Mouse (Mus musculus): ENCODE measurements around the gene Dusp2. TPM values are rescaled to one million over a fixed set of nuclear protein-coding genes. Genes with fewer than 3 reads are reported as not detected.
A peak's percentile ranks its signal among the peaks of the same experiment; 100 is the strongest.

Gene Dusp2
- polyA plus RNA-seq, 1 experiment from 2014 or later, result 2.2 TPM

- no peak for ATAC-seq (ENCODE audit: low read depth)
- no peak overlapping the region for H3K9ac ChIP-seq (ENCODE audit: low read depth, low read length)
- H3K9me3 ChIP-seq (replicated peaks; ENCODE audit: control insufficient read depth, low read length), result no peaks in the 10 kb centered on the region
- WGBS (ENCODE audit: insufficient replicate concordance), result 52% methylated on average over 5 of the region's 5 CpGs
- H3K4me3 ChIP-seq (ENCODE audit: low read depth, low read length), result no peak overlapping the region
- H3K27ac ChIP-seq (ENCODE audit: low read length), result no peak overlapping the region
- H3K27me3 ChIP-seq (ENCODE audit: control insufficient read depth, insufficient read depth, low read depth, low read length), result no peaks in the 10 kb centered on the region
- no peak overlapping the region for H3K4me2 ChIP-seq (ENCODE audit: low read depth, low read length)
- no peaks in the 10 kb centered on the region for H3K36me3 ChIP-seq (ENCODE audit: control insufficient read depth, insufficient read depth)
- no peaks in the 10 kb centered on the region for H3K4me1 ChIP-seq (ENCODE audit: control insufficient read depth, low read depth, low read length)
Observed at GRCm38 (mm10) chr2:127316431-127316830, 19.5 kb upstream of the Dusp2 start.

- H3K27ac ChIP-seq (ENCODE audit: low read length), result no peak overlapping the region
- H3K27me3 ChIP-seq (ENCODE audit: control insufficient read depth, insufficient read depth, low read depth, low read length), result no peaks in the 10 kb centered on the region
- H3K9me3 ChIP-seq (replicated peaks; ENCODE audit: control insufficient read depth, low read length), result no peaks in the 10 kb centered on the region
- no peak overlapping the region for H3K4me3 ChIP-seq (ENCODE audit: low read depth, low read length)
- H3K4me1 ChIP-seq (ENCODE audit: control insufficient read depth, low read depth, low read length), result no peaks in the 10 kb centered on the region; the same call in 1 of the 2 replicates
- WGBS (ENCODE audit: insufficient replicate concordance), result 55% methylated on average over 4 of the region's 4 CpGs
- no peak overlapping the region for H3K9ac ChIP-seq (ENCODE audit: low read depth, low read length)
- no peak overlapping the region for H3K4me2 ChIP-seq (ENCODE audit: low read depth, low read length)
- no peak for ATAC-seq (ENCODE audit: low read depth)
- H3K36me3 ChIP-seq (ENCODE audit: control insufficient read depth, insufficient read depth), result no peaks in the 10 kb centered on the region
Observed at GRCm38 (mm10) chr2:127318136-127318535, 17.8 kb upstream of the Dusp2 start.

GRCm38 (mm10) chr2:127319071-127319470 lies 16.9 kb upstream of the Dusp2 start:
- H3K27me3 ChIP-seq (ENCODE audit: control insufficient read depth, insufficient read depth, low read depth, low read length), result no peaks in the 10 kb centered on the region
- no peak overlapping the region for H3K27ac ChIP-seq (ENCODE audit: low read length)
- no peaks in the 10 kb centered on the region for H3K36me3 ChIP-seq (ENCODE audit: control insufficient read depth, insufficient read depth)
- H3K4me3 ChIP-seq (ENCODE audit: low read depth, low read length), result no peak overlapping the region
- H3K9ac ChIP-seq (ENCODE audit: low read depth, low read length), result no peak overlapping the region
- no peaks in the 10 kb centered on the region; the same call in 1 of the 2 replicates for H3K4me1 ChIP-seq (ENCODE audit: control insufficient read depth, low read depth, low read length)
- 28% methylated on average over 4 of the region's 4 CpGs for WGBS (ENCODE audit: insufficient replicate concordance)
- no peak for ATAC-seq (ENCODE audit: low read depth)
- no peaks in the 10 kb centered on the region for H3K9me3 ChIP-seq (replicated peaks; ENCODE audit: control insufficient read depth, low read length)
- H3K4me2 ChIP-seq (ENCODE audit: low read depth, low read length), result no peak overlapping the region

GRCm38 (mm10) chr2:127322671-127323285 lies 13.2 kb upstream of the Dusp2 start:
- no peaks in the 10 kb centered on the region for H3K27me3 ChIP-seq (ENCODE audit: control insufficient read depth, insufficient read depth, low read depth, low read length)
- WGBS (ENCODE audit: insufficient replicate concordance), result 48% methylated on average over 6 of the region's 6 CpGs
- no peak overlapping the region for H3K27ac ChIP-seq (ENCODE audit: low read length)

GRCm38 (mm10) chr2:127323667-127324066 lies 12.3 kb upstream of the Dusp2 start:
- Histone ChIP-seq H3K9me3 (replicated peaks; ENCODE audit: control insufficient read depth, low read length) (no peaks in the 10 kb centered on the region), H3K4me3 (ENCODE audit: low read depth, low read length) (no peak overlapping the region)
- WGBS (ENCODE audit: insufficient replicate concordance), result 65% methylated on average over 1 of the region's 1 CpGs

More at GRCm38 (mm10) chr2:127322671-127323285, 13.2 kb upstream of the Dusp2 start:
- no peak overlapping the region for H3K4me2 ChIP-seq (ENCODE audit: low read depth, low read length)
- H3K4me3 ChIP-seq (ENCODE audit: low read depth, low read length), result no peak overlapping the region
- no peak overlapping the region for H3K9ac ChIP-seq (ENCODE audit: low read depth, low read length)
- H3K4me1 ChIP-seq (ENCODE audit: control insufficient read depth, low read depth, low read length), result no peaks in the 10 kb centered on the region; the same call in 1 of the 2 replicates
- H3K9me3 ChIP-seq (replicated peaks; ENCODE audit: control insufficient read depth, low read length), result no peaks in the 10 kb centered on the region
- ATAC-seq (ENCODE audit: low read depth), result no peak
- no peaks in the 10 kb centered on the region for H3K36me3 ChIP-seq (ENCODE audit: control insufficient read depth, insufficient read depth)

GRCm38 (mm10) chr2:127324456-127324855 lies 11.5 kb upstream of the Dusp2 start:
- 37% methylated on average over 7 of the region's 7 CpGs for WGBS (ENCODE audit: insufficient replicate concordance)
- no peak for ATAC-seq (ENCODE audit: low read depth)

More at GRCm38 (mm10) chr2:127323667-127324066, 12.3 kb upstream of the Dusp2 start:
- Histone ChIP-seq H3K4me1 (ENCODE audit: control insufficient read depth, low read depth, low read length) (no peaks in the 10 kb centered on the region; the same call in 1 of the 2 replicates), H3K27me3 (ENCODE audit: control insufficient read depth, insufficient read depth, low read depth, low read length) (no peaks in the 10 kb centered on the region), H3K27ac (ENCODE audit: low read length) (no peak overlapping the region), H3K9ac (ENCODE audit: low read depth, low read length) (no peak overlapping the region), H3K36me3 (ENCODE audit: control insufficient read depth, insufficient read depth) (no peaks in the 10 kb centered on the region), H3K4me2 (ENCODE audit: low read depth, low read length) (no peak overlapping the region)
- ATAC-seq (ENCODE audit: low read depth), result no peak

GRCm38 (mm10) chr2:127328090-127328851 lies 7.7 kb upstream of the Dusp2 start:
- Histone ChIP-seq H3K27me3 (ENCODE audit: control insufficient read depth, insufficient read depth, low read depth, low read length) (no peaks in the 10 kb centered on the region), H3K4me1 (ENCODE audit: control insufficient read depth, low read depth, low read length) (no peaks in the 10 kb centered on the region; the same call in 1 of the 2 replicates), H3K9me3 (replicated peaks; ENCODE audit: control insufficient read depth, low read length) (no peaks in the 10 kb centered on the region), H3K36me3 (ENCODE audit: control insufficient read depth, insufficient read depth) (no peaks in the 10 kb centered on the region), H3K4me3 (ENCODE audit: low read depth, low read length) (no peak overlapping the region), H3K9ac (ENCODE audit: low read depth, low read length) (no peak overlapping the region), H3K4me2 (ENCODE audit: low read depth, low read length) (no peak overlapping the region), H3K27ac (ENCODE audit: low read length) (peak overlapping the region; percentile 37)
- 28% methylated on average over 12 of the region's 12 CpGs for WGBS (ENCODE audit: insufficient replicate concordance)
- peak; percentile 47 for ATAC-seq (ENCODE audit: low read depth)

More at GRCm38 (mm10) chr2:127324456-127324855, 11.5 kb upstream of the Dusp2 start:
- Histone ChIP-seq H3K4me3 (ENCODE audit: low read depth, low read length) (no peak overlapping the region), H3K9me3 (replicated peaks; ENCODE audit: control insufficient read depth, low read length) (no peaks in the 10 kb centered on the region), H3K27me3 (ENCODE audit: control insufficient read depth, insufficient read depth, low read depth, low read length) (no peaks in the 10 kb centered on the region), H3K27ac (ENCODE audit: low read length) (no peak overlapping the region), H3K9ac (ENCODE audit: low read depth, low read length) (no peak overlapping the region), H3K4me1 (ENCODE audit: control insufficient read depth, low read depth, low read length) (no peaks in the 10 kb centered on the region; the same call in 1 of the 2 replicates), H3K36me3 (ENCODE audit: control insufficient read depth, insufficient read depth) (no peaks in the 10 kb centered on the region), H3K4me2 (ENCODE audit: low read depth, low read length) (no peak overlapping the region)

- H3K27ac ChIP-seq (ENCODE audit: low read length), result no peak overlapping the region
- no peak for ATAC-seq (ENCODE audit: low read depth)
- H3K4me2 ChIP-seq (ENCODE audit: low read depth, low read length), result no peak overlapping the region
- H3K9ac ChIP-seq (ENCODE audit: low read depth, low read length), result no peak overlapping the region
- no peaks in the 10 kb centered on the region for H3K9me3 ChIP-seq (replicated peaks; ENCODE audit: control insufficient read depth, low read length)
- no peak overlapping the region for H3K4me3 ChIP-seq (ENCODE audit: low read depth, low read length)
- H3K4me1 ChIP-seq (ENCODE audit: control insufficient read depth, low read depth, low read length), result peaks cover 12% of the 10 kb centered on the region
- 52% methylated on average over 14 of the region's 14 CpGs for WGBS (ENCODE audit: insufficient replicate concordance)
- H3K27me3 ChIP-seq (ENCODE audit: control insufficient read depth, insufficient read depth, low read depth, low read length), result peaks cover 31% of the 10 kb centered on the region
- H3K36me3 ChIP-seq (ENCODE audit: control insufficient read depth, insufficient read depth), result no peaks in the 10 kb centered on the region
Observed at GRCm38 (mm10) chr2:127332807-127333570, 3.0 kb upstream of the Dusp2 start.
